ENCODE assay signal across 32 mouse cellular contexts in the genomic region with DNA sequence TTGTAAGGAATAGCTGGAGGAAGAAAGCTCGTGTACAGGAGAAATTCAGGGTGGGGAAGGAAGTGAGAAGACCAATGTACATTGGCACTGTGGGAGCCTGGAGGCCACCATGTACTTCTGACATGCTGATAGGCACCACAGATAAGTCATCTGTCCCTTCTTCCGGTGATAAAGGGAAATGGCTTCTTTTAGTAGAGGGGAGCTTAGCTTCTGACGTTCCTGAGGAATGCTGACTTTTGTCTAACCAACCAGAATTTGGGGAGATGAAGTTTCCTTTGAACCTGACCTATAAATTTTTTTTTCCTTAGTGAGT. TPM values are rescaled to one million over a fixed set of nuclear protein-coding genes. Genes with fewer than 3 reads are reported as not detected.
A peak's percentile ranks its signal among the peaks of the same experiment; 100 is the strongest.
DNase-seq lines count a peak whose midpoint lies in the region; ATAC-seq lines count a peak whose summit lies in the region.
"Had no signal": no experiment of that assay in that cellular context is flagged by ENCODE, and none has a peak within 500 bp of the region (broad histone marks: within the 10 kb centered on the region; RNA-seq: fewer than 3 reads in every experiment).

No protein-coding gene starts in this region.

- no peaks in the 10 kb centered on the region for H3K27me3 ChIP-seq in liver, embryonic 11.5 days (replicated peaks; ENCODE audit: control insufficient read depth, insufficient read depth, low read length)
- H3K27me3 ChIP-seq in liver, embryonic 12.5 days (replicated peaks): no peaks in the 10 kb centered on the region
- H3K27me3 ChIP-seq: CH12.LX; embryonic facial prominence, embryonic 13.5 days; forebrain, embryonic 12.5 days; forebrain, embryonic 15.5 days; heart, embryonic 12.5 days; heart, embryonic 15.5 days; hindbrain, embryonic 13.5 days; intestine, embryonic 15.5 days had no signal

- ATAC-seq in liver, embryonic 11.5 days (replicated peaks; ENCODE audit: low FRiP score): peak; percentile 42
- no peak for ATAC-seq in liver, embryonic 12.5 days
- ATAC-seq in megakaryocyte progenitor cell, adult 5-6 weeks (replicated peaks; ENCODE audit: poor library complexity): peak; percentile 57
- ATAC-seq: activated CD4-positive, CD25-positive, alpha-beta regulatory T cell, adult 4 months; forebrain, embryonic 15.5 days; hindbrain, embryonic 16.5 days; intestine, embryonic 15.5 days had no signal

- peaks cover 4% of the 10 kb centered on the region; the same call in 1 of the 2 replicates for H3K36me3 ChIP-seq in liver, embryonic 11.5 days (ENCODE audit: control insufficient read depth, insufficient read depth, low read length)
- H3K36me3 ChIP-seq in liver, embryonic 12.5 days: peaks cover 3% of the 10 kb centered on the region; the same call in 1 of the 2 replicates
- H3K36me3 ChIP-seq: G1E; heart, embryonic 15.5 days; intestine, embryonic 15.5 days had no signal

- no peak overlapping the region for H3K4me3 ChIP-seq in liver, embryonic 11.5 days (ENCODE audit: low read depth, low read length)
- no peak overlapping the region for H3K4me3 ChIP-seq in liver, embryonic 12.5 days
- H3K4me3 ChIP-seq: embryonic facial prominence, embryonic 10.5 days; embryonic facial prominence, embryonic 13.5 days; erythroblast, embryonic 14.5 days; forebrain, embryonic 12.5 days; forebrain, embryonic 15.5 days; heart, embryonic 12.5 days; heart, embryonic 15.5 days; hindbrain, embryonic 10.5 days; hindbrain, embryonic 13.5 days; intestine, embryonic 15.5 days had no signal

- peaks cover 17% of the 10 kb centered on the region for H3K4me1 ChIP-seq in liver, embryonic 11.5 days (replicated peaks; ENCODE audit: control insufficient read depth, insufficient read depth, low read length)
- peaks cover 40% of the 10 kb centered on the region for H3K4me1 ChIP-seq in liver, embryonic 12.5 days
- H3K4me1 ChIP-seq: embryonic facial prominence, embryonic 13.5 days; forebrain, embryonic 12.5 days; forebrain, embryonic 15.5 days; hindbrain, embryonic 10.5 days had no signal

- 51% methylated on average over 3 of the region's 3 CpGs for WGBS in liver, embryonic 11.5 days
- WGBS in liver, embryonic 12.5 days (ENCODE audit: insufficient replicate concordance): 21% methylated on average over 3 of the region's 3 CpGs

- no peaks in the 10 kb centered on the region for H3K9me3 ChIP-seq in liver, embryonic 11.5 days (ENCODE audit: control insufficient read depth, low read length)
- no peaks in the 10 kb centered on the region for H3K9me3 ChIP-seq in liver, embryonic 12.5 days (replicated peaks)
- H3K9me3 ChIP-seq: embryonic facial prominence, embryonic 13.5 days; forebrain, embryonic 12.5 days; forebrain, embryonic 15.5 days; G1E; heart, embryonic 12.5 days; heart, embryonic 15.5 days; hindbrain, embryonic 13.5 days; intestine, embryonic 15.5 days had no signal

- DNase-seq in liver, embryonic 11.5 days (ENCODE audit: low spot score): no peak
- DNase-seq in liver: no peak
- DNase-seq in gastrocnemius, postnatal 25 days: no peak
- no peak for DNase-seq in T-cell, adult 2 months (ENCODE audit: low spot score)
- DNase-seq: adrenal gland, adult 8-10 months; adrenal gland, postnatal 36 days; B cell, adult 2 months; cerebellum, adult 11 months; cerebellum, adult 2 months; cerebellum, adult 9-11 months; cerebellum, postnatal 25 days; embryo, embryonic 11 days; gastrocnemius, postnatal 10 days; heart, adult 18-20 months; heart, postnatal 10 days; heart, postnatal 36 days had no signal

- H3K9ac ChIP-seq in liver, embryonic 11.5 days (ENCODE audit: low read depth, low read length): no peak overlapping the region
- no peak overlapping the region for H3K9ac ChIP-seq in liver, embryonic 12.5 days
- H3K9ac ChIP-seq: embryonic facial prominence, embryonic 13.5 days; forebrain, embryonic 12.5 days; forebrain, embryonic 15.5 days; heart, embryonic 12.5 days; heart, embryonic 15.5 days; hindbrain, embryonic 13.5 days; intestine, embryonic 15.5 days had no signal

- H3K4me2 ChIP-seq in liver, embryonic 11.5 days: no peak overlapping the region
- 0 out of 2 replicates have a peak overlapping the region, but pooled peaks have one; percentile 5 for H3K4me2 ChIP-seq in liver, embryonic 12.5 days
- H3K4me2 ChIP-seq: embryonic facial prominence, embryonic 13.5 days; forebrain, embryonic 12.5 days; forebrain, embryonic 15.5 days; heart, embryonic 12.5 days; heart, embryonic 15.5 days; hindbrain, embryonic 13.5 days; intestine, embryonic 15.5 days had no signal

- H3K27ac ChIP-seq in liver, embryonic 11.5 days (ENCODE audit: low read depth, low read length): no peak overlapping the region
- H3K27ac ChIP-seq in liver, embryonic 12.5 days: peak overlapping the region; percentile 27; the same call in 1 of the 2 replicates
- H3K27ac ChIP-seq: embryonic facial prominence, embryonic 10.5 days; embryonic facial prominence, embryonic 13.5 days; forebrain, embryonic 12.5 days; forebrain, embryonic 15.5 days; heart, embryonic 15.5 days; hindbrain, embryonic 10.5 days; hindbrain, embryonic 13.5 days; intestine, embryonic 15.5 days had no signal

RNA-seq across cellular contexts. Expression of a gene that starts 12.0 kb away (rescaled TPM):
- 26.5 and 34.5 TPM in 2 replicates for polyA plus RNA-seq in liver, embryonic 11.5 days (2014; fragmentation: Nextera tagmentation; extraction: Ambion mirVana)
- polyA plus RNA-seq in liver, embryonic 12.5 days (2016; fragmentation: Nextera tagmentation; extraction: Ambion mirVana): 18.1 and 20.1 TPM in 2 replicates
- total RNA-seq in megakaryocyte progenitor cell, adult 5-6 weeks (2015): 15.9 and 21.0 TPM in 2 replicates
- 9.7 and 10.3 TPM in 2 replicates for total RNA-seq in megakaryocyte progenitor cell, adult 5-6 weeks (2017)
- 10 to 100 TPM; 51.6 to 55.8 TPM for total RNA-seq in gastrocnemius, postnatal 25 days (2021)
